Mouse (Mus musculus): ENCODE results near the gene Ltb. TPM values are rescaled to one million over a fixed set of nuclear protein-coding genes. Genes with fewer than 3 reads are reported as not detected.

Gene Ltb
- total RNA-seq (2021), result under 1 TPM; 0.79 to 0.80 TPM
- long read RNA-seq, experiment 1, result 0 reads
- long read RNA-seq, experiment 2, result 0 reads

DNA sequence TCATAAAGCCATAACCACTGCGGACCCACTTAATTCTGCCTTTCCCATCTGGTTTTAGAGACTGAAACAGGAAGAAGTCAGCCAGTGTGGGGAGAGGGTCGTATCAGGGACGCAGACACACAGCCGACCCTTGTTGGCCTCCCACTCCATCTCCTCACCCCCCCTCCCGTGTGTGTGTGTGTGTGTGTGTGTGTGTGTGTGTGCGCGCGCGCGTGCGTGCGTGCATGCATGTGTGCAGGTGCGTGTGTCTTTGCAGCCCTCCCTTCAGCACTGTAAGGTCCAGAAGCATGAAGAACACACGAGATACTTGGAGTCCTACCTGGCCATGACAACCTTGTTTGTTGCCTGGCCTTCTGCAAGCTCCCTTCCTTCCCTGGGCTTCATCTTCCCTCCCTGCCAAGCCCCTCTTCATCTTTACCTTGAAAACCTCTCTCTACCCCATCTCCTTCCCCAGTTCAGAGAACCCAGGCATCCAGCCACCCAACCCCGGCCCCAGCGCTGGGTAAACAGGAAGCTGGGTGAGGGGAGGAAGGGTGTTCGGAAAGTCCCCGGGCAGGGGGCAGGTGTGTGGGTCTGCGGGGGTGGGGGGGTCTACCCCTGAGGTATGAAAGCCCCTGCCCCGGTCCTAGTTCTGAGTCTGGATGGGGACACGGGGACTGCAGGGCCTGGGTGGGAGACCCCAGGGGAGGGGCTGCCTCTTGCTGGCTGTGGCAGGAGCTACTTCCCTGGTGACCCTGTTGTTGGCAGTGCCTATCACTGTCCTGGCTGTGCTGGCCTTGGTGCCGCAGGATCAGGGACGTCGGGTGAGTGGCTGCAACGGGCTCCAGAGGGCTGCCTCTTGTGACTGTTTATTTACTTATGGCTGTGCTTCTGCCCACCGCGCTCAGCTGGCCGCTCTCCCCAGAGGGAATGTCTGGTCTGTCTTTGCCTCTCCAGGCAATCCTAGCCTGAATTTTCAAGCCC lies at the start of gene Ltb:
Ltb (plus strand) TSS at position 559 of the 963 bp plus-strand sequence.
- no peak for DNase-seq (ENCODE audit: low spot score in 2 of 2)

DNA sequence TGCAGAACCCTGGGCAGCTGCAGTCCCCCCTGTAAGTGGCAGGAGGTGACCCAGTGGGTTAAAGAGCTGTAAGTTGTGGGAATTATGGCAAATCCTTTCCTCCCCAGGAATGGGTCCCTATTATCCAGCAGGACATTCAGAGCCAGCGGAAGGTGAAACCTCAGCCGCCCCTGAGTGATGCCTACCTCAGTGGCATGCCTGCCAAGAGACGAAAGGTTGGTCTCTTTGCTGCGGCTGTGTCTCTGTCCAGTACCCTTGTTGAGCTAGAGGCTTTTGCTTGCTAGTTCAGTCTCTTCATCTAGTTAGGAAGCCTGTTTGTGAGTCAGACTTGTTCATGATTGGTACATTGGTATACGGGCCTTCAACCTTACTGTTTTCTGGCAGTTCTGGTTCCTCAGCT lies 48.1 kb upstream of the Ltb start:
- no peak for DNase-seq (ENCODE audit: low spot score in 2 of 2)

- DNase-seq (ENCODE audit: low spot score in 2 of 2), result no peak
Observed at GRCm38 (mm10) chr17:35147348-35147747, 46.9 kb upstream of the Ltb start.

DNA sequence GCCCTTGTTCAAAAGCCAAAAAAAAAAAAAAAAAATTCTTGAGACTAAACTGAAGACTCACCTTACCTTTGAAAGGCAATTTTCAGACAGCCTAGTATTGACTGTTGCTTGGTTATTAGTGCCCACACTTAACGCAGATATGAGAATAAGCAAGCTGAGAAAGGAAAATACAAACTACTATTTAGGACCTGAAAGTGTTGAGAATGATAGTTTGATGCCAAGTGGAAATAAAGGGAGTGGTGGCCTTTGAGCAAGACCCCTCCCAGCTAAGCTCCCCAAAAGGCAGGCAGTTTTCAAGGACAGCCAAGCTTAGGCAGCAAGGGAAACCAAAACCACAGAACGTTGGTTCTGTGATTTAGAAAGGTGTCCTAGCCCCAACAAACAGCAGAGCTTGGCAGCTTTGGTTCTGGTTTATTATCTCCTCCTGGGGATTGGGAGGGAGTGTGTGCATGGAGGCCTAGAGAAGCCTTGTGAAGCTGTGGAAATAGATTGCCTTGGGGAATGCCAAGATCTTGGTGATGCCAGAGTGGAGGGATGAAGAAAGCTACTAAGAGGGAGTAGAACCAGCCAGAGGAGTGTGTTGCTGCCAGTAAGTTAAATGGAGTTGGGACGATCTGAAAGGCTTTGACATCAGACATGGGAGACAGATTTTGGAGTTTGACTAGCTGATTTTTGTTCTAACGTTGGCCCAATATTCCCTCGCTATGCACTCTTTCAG lies 46.2 kb upstream of the Ltb start:
- no peak for DNase-seq (ENCODE audit: low spot score in 2 of 2)

- DNase-seq (ENCODE audit: low spot score in 2 of 2), result no peak
Observed at GRCm38 (mm10) chr17:35152121-35152520, 42.1 kb upstream of the Ltb start.

GRCm38 (mm10) chr17:35153077-35153476 lies 41.2 kb upstream of the Ltb start:
- no peak for DNase-seq (ENCODE audit: low spot score in 2 of 2)

DNA sequence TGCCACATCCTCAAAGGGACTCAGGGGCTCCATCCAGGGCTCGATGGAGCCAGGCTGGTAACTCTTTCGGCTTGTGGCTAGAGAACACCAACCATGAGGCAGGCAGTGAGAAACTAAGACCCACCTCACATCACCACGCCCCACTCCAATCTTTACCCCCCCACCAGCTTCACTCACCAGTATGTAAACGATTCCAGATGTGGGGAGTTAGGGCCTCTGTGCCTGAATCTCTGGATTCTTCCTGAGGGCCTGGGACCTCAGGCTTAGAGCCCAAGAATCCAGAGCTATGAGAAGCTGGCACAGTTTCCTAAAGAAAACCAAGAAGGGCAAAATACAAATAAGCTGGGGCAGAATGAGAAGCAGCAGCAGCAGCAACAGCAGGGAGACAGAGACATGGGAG lies 40.3 kb upstream of the Ltb start:
- DNase-seq (ENCODE audit: low spot score in 2 of 2), result no peak

- DNase-seq (ENCODE audit: low spot score in 2 of 2), result no peak
Observed at GRCm38 (mm10) chr17:35154616-35155015, 39.6 kb upstream of the Ltb start.

DNA sequence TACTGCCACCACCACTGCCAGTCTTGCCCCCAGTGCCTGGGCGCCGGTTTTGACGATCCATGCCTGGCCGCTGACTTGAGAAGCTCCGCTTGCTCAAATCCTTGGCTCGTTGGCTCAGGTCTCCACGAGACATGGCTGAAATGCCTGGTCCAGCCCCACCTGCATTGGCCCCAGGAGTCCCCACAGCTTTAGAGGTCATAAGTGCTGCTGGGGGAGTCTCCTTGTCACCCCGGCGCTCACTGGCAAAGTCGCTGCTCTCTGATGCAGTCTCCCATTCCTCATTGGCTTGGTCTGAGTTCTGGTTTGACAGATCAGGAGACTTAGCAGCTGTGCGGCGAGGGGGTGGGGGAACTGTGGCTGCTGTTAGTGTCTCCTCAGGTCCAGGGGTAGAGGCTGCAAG lies 38.8 kb upstream of the Ltb start:
- no peak for DNase-seq (ENCODE audit: low spot score in 2 of 2)

GRCm38 (mm10) chr17:35156461-35157200 lies 37.6 kb upstream of the Ltb start:
- no peak for DNase-seq (ENCODE audit: low spot score in 2 of 2)

DNA sequence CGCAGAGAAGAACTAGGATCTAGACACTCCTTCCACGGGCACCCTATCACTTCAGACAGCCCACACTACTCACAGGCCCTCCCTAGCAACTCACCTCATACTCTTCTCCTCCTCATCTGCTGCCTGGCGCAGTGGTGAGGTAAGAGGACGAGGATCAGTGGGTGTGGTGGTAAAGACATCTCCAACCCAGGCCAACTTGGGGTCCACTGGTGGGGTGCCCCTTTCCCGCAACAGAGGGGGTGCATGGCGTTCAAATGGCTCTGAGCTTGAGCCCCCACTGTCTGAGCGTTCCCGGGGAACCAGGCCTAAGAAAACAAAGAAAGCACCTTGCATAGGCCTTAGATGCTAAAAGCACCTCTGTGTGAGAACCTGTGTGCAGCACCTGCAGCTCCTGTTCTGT lies 37.0 kb upstream of the Ltb start:
- no peak for DNase-seq (ENCODE audit: low spot score in 2 of 2)

GRCm38 (mm10) chr17:35157661-35158175 lies 36.5 kb upstream of the Ltb start:
- no peak for DNase-seq (ENCODE audit: low spot score in 2 of 2)

GRCm38 (mm10) chr17:35158850-35159593 lies 35.2 kb upstream of the Ltb start:
- DNase-seq (ENCODE audit: low spot score in 2 of 2), result no peak

DNA sequence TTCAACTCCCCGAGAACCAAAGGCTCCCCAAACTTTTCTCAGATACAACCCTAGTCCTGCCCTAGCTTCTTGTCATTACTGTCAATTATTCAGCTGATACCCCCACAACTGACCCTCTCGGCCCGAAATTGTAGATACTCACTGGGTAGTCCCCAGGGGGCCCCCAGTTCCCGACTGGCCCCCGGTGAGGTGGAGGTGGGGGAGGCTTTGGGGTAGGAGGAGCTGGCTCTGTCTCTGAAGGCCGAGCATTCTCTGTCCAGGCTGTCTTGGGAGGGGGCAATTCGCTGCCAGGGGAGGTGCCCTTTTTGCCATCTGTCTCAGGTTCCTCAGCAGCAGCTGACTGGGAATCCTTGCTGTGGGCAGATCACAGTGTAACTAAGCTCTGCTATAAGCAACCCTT lies 34.6 kb upstream of the Ltb start:
- DNase-seq (ENCODE audit: low spot score in 2 of 2), result no peak

DNA sequence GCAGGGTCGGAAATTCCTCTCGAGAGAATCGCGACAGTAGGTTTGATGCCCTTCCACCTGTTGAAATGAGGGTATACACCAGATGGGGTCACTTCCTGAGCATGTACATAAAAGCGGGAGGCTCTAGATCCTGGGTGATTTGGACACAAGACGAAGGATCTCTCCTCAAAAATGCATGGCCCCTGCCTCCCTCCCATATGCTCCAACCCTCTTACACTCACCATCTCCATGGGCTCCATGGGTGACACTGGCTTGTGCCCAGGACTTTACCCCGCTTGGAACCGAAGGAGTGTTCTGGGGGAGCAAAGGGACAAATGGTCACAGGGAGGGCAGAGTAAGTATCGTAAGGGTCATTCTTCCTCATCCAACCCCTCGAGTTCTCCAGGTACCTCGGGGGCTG lies 32.8 kb upstream of the Ltb start:
- no peak for DNase-seq (ENCODE audit: low spot score in 2 of 2)

GRCm38 (mm10) chr17:35162121-35162520 lies 32.1 kb upstream of the Ltb start:
- DNase-seq (ENCODE audit: low spot score in 2 of 2), result no peak

DNA sequence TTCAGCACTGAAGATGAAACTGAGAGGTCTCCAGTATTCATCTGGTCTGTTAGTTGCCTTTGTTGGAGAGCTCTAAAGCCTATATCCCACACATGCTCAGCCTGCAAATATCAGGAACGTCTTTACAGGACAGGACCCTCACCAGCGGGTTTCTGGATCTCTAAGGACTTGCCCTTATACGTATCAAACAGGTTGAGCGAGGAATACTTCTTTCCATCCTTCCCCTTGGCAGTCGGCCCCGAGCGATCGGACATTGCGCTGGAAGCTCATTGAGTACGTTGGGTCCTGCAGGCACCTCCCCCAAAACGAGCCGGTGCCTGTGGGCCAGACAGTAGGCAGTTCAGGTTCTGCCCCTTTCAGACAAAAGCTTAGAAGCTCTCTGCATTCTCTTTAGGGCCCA lies 31.5 kb upstream of the Ltb start:
- no peak for DNase-seq (ENCODE audit: low spot score in 2 of 2)

- DNase-seq (ENCODE audit: low spot score in 2 of 2), result peak in 1 of 2 experiments; percentile 42
Observed at GRCm38 (mm10) chr17:35163326-35164081, 30.7 kb upstream of the Ltb start.

DNA sequence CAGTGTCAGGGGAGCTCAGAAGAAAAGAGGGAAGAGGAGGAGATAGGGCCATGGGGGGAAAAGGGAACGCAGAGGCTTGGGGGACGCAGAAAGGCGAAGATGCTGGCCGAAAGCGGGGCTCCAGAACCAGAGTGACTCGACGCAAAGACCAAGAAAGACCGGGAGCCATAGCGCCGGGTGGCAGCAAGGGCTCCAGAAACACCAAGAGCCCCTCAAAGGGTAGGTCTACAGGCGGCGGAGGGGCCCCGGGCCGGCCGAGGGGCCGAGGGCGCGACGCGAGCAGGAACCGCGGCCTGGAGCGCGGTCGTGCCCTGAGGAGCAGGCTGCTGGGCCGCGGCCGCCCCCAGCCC lies 30.0 kb upstream of the Ltb start:
- DNase-seq (ENCODE audit: low spot score in 2 of 2), result no peak
